Mouse (Mus musculus) heart, adult 2 months (tissue): ENCODE results near the gene Edem1. TPM values are rescaled to one million over a fixed set of nuclear protein-coding genes. Genes with fewer than 3 reads are reported as not detected.

Source experiments
- DNase-seq, 2 experiments: peaks; one replicate each; pipeline ENCODE4 v3.0.0; 2021
- H3K27ac ChIP-seq: fragments of 200-600 bp; 2 replicates; pipeline ENCODE4 v1.8.1; 2022
- H3K27me3 ChIP-seq: fragments of 200-500 bp; 2 replicates; pipeline ENCODE4 v1.6.1; 2012; ENCODE audit warnings: mild to moderate bottlenecking, low read length, inconsistent platforms, mixed read lengths; ENCODE audit not compliant: control insufficient read depth, insufficient read depth
- H3K36me3 ChIP-seq: fragments of 200-500 bp; 2 replicates; pipeline ENCODE4 v1.6.1; 2012; ENCODE audit warnings: low read length, inconsistent platforms; ENCODE audit not compliant: control insufficient read depth, insufficient read depth
- H3K4me1 ChIP-seq: fragments of 200-500 bp; 2 replicates; pipeline ENCODE4 v1.6.1; 2011; ENCODE audit warnings: low read length; ENCODE audit not compliant: control insufficient read depth, insufficient read depth
- H3K4me3 ChIP-seq: fragments of 200-600 bp; 2 replicates; pipeline ENCODE4 v1.8.1; 2022
- H3K79me2 ChIP-seq: fragments of 200-500 bp; replicated peaks from 2 replicates; pipeline ENCODE4 v1.6.1; 2012; ENCODE audit warnings: mild to moderate bottlenecking, inconsistent platforms, low read length, moderate library complexity, mixed read lengths; ENCODE audit not compliant: control insufficient read depth, insufficient read depth
- H3K9ac ChIP-seq: fragments of 200-500 bp; 2 replicates; pipeline ENCODE4 v1.6.1; 2012; ENCODE audit warnings: low read depth, mild to moderate bottlenecking, control low read depth, inconsistent platforms, low read length, mixed read lengths
- CTCF ChIP-seq: fragments of 200-600 bp; IDR thresholded peaks from 2 replicates; pipeline ENCODE4 v1.8.1; 2022; ENCODE audit warnings: antibody characterized with exemption, mild to moderate bottlenecking, moderate library complexity
- EP300 ChIP-seq: fragments of 200-500 bp; IDR thresholded peaks from 2 replicates; pipeline ENCODE4 v1.6.1; 2011; ENCODE audit warnings: low read depth, low read length, control low read depth; ENCODE audit not compliant: insufficient read depth
- POLR2A ChIP-seq: fragments of 200-500 bp; IDR thresholded peaks from 2 replicates; pipeline ENCODE4 v1.6.1; 2011; ENCODE audit warnings: mild to moderate bottlenecking, low read depth, low read length, control low read depth; ENCODE audit not compliant: insufficient read depth
- WGBS: fragments of 180-500 bp; shearing (Covaris S2); methylation state at CpG from one replicate; pipeline ENCODE4 v1.1.7; 2018; 5-methylcytosine and 5-hydroxymethylcytosine counted together
- intact Hi-C: fragments of 180-260 bp; cut with DNase I; formaldehyde crosslinking; loops from one replicate; pipeline ENCODE4 v1.15.1; 2025
- polyA plus RNA-seq: library from polyadenylated mRNA; depleted of rRNA; stranded (reverse); fragments of >200 nt; gene quantifications from 2 replicates; pipeline ENCODE4 v1.2.3, GENCODE M21; 2012
- total RNA-seq, 2 experiments: library from RNA; stranded (reverse); gene quantifications; 2 replicates each; pipeline ENCODE4 v1.2.3; 2021

Edem1 gene
- total and polyA plus RNA-seq, 3 experiments, result 6.0 to 13.8 (median 10.1) TPM

DNA sequence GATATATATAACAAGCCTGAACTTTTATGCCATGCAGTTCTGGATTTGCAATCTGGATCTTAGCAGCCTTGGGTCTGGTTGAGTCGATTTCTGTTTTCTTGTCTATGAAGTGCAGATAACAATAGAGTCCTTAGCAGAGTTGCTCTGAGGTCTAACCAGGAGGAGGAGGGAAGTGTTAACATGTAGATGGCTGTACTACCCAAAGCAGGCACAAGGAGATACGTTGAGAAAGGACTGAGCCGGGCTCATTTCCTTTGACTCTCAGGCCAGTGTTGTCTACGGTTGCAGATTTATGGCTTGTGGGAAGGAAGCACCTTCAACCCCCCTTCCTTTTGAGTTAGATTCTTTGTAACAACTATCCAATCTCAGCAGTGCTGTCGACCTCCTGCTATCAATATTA, 43.6 kb upstream of the Edem1 start:
- H3K4me1 ChIP-seq, result peaks cover 5% of the 10 kb centered on the region
- intact Hi-C loops, result no loop called here

DNA sequence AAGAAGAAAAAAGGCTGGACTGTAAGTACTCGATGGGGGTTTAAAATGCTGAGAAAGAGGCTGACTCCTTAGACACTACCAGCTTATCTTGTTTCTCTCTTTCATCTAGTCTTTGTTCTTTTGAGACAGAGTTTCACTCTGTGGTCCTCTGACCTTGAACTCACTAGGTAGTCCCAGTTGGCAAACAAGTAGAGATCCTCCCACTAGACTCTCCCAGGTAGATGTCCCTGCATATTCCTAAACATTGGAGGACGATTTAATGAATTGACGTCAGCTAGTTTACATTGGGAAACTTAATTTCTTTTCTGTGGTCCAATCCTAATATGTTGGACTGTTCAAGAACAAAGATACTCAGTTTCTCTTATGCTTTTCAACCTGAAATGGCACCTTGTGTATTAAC, 42.9 kb upstream of the Edem1 start:
- intact Hi-C loops, result no loop called here
- no peak for TF ChIP-seq POLR2A
- TF ChIP-seq CTCF, result no peak
- no peak for TF ChIP-seq EP300
- peaks cover 5% of the 10 kb centered on the region for H3K4me1 ChIP-seq
- H3K79me2 ChIP-seq, result peaks cover 11% of the 10 kb centered on the region
- no peak overlapping the region for H3K9ac ChIP-seq
- H3K27me3 ChIP-seq, result no peaks in the 10 kb centered on the region
- peaks cover 17% of the 10 kb centered on the region for H3K36me3 ChIP-seq
- DNase-seq, result no peak
- 77% methylated on average over 3 of the region's 3 CpGs for WGBS
- no peak overlapping the region for H3K27ac ChIP-seq
- no peak overlapping the region for H3K4me3 ChIP-seq

More for the DNA sequence above, 43.6 kb upstream of the Edem1 start:
- peak overlapping the region; percentile 98; the same call in 1 of the 2 replicates for H3K4me3 ChIP-seq
- peaks cover 15% of the 10 kb centered on the region for H3K36me3 ChIP-seq
- 9% methylated on average over 5 of the region's 5 CpGs for WGBS
- H3K9ac ChIP-seq, result no peak overlapping the region
- peaks cover 11% of the 10 kb centered on the region for H3K79me2 ChIP-seq
- no peak for DNase-seq
- H3K27ac ChIP-seq, result no peak overlapping the region
- no peaks in the 10 kb centered on the region for H3K27me3 ChIP-seq
- no peak for TF ChIP-seq EP300
- TF ChIP-seq CTCF, result peak; percentile 14; the same call in 1 of the 2 replicates

GRCm38 (mm10) chr6:108791498-108791897, 36.9 kb upstream of the Edem1 start:
- intact Hi-C loops, result no loop called here
- no peak overlapping the region for H3K9ac ChIP-seq
- no peak for TF ChIP-seq CTCF
- no peak for TF ChIP-seq EP300
- TF ChIP-seq POLR2A, result no peak
- H3K27ac ChIP-seq, result no peak overlapping the region
- WGBS, result 65% methylated on average over 5 of the region's 5 CpGs
- no peak for DNase-seq
- no peaks in the 10 kb centered on the region for H3K27me3 ChIP-seq
- H3K79me2 ChIP-seq, result peaks cover 9% of the 10 kb centered on the region
- H3K4me1 ChIP-seq, result peaks cover 5% of the 10 kb centered on the region
- no peak overlapping the region for H3K4me3 ChIP-seq
- peaks cover 2% of the 10 kb centered on the region for H3K36me3 ChIP-seq

GRCm38 (mm10) chr6:108795912-108796311, 32.5 kb upstream of the Edem1 start:
- Histone ChIP-seq H3K27ac (no peak overlapping the region), H3K36me3 (no peaks in the 10 kb centered on the region; the same call in none of the 2 replicates), H3K27me3 (no peaks in the 10 kb centered on the region), H3K79me2 (peaks cover 18% of the 10 kb centered on the region), H3K9ac (no peak overlapping the region), H3K4me1 (peaks cover 8% of the 10 kb centered on the region), H3K4me3 (no peak overlapping the region)
- WGBS, result 60% methylated on average over 1 of the region's 1 CpGs
- intact Hi-C loops, result no loop called here
- TF ChIP-seq POLR2A (no peak), EP300 (no peak), CTCF (no peak)
- DNase-seq, result no peak

DNA sequence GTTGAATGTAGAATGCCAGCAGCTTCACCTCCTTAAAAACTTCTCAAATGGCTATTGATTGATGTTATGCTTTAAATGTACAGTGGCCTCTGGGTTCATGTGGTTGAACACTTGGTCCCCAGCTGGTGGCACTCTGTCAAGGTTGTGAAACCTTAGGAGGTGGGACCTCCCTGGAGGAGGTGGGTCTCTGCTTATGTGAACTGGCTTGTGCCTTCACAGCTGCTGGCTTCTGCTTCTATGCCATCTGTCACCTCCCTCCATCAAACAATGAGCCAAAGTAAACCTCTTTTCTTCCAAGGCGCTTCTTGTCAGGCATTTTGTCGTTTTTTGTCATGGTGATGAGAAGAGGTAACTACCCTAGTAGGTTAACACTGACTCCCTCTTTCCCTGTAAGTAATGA, 31.7 kb upstream of the Edem1 start:
- TF ChIP-seq POLR2A, result no peak
- no peak for TF ChIP-seq CTCF
- no peak for TF ChIP-seq EP300
- Histone ChIP-seq H3K27me3 (no peaks in the 10 kb centered on the region), H3K4me3 (no peak overlapping the region), H3K36me3 (no peaks in the 10 kb centered on the region; the same call in 1 of the 2 replicates), H3K4me1 (peaks cover 8% of the 10 kb centered on the region), H3K9ac (no peak overlapping the region), H3K27ac (no peak overlapping the region), H3K79me2 (peaks cover 17% of the 10 kb centered on the region)
- DNase-seq, result peak; percentile 39
- 63% methylated on average over 2 of the region's 2 CpGs for WGBS
- intact Hi-C loops, result no loop called here

DNA sequence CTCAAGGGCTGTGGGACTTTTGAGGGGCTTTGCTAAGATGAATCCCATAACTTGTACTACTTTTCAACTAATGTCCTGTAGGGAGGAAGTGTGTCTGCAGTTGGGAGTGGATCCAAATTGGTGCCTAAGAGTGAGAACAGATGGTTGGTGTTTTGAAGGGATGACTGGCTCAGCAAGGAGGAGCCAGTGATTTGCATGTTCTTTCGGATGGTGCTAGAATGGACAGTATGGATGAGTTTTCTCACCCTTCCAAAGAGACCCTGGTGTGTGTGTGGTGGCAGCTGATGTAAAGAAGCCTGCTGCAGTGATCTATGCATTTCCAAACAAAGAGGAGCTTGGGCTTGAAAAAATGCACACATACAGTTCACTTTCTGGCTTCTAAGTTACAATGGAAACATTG, 23.2 kb upstream of the Edem1 start:
- intact Hi-C loops, result no loop called here
- WGBS, result 39% methylated on average over 1 of the region's 1 CpGs
- Histone ChIP-seq H3K36me3 (peaks cover 4% of the 10 kb centered on the region), H3K79me2 (peaks cover 9% of the 10 kb centered on the region), H3K27ac (no peak overlapping the region), H3K4me3 (no peak overlapping the region), H3K4me1 (peaks cover 4% of the 10 kb centered on the region), H3K27me3 (no peaks in the 10 kb centered on the region), H3K9ac (no peak overlapping the region)
- TF ChIP-seq CTCF, result no peak
- TF ChIP-seq POLR2A, result no peak
- no peak for TF ChIP-seq EP300
- DNase-seq, result no peak
